Comparison of ENCODE assay signal across 22 mouse cellular contexts in the genomic region with DNA sequence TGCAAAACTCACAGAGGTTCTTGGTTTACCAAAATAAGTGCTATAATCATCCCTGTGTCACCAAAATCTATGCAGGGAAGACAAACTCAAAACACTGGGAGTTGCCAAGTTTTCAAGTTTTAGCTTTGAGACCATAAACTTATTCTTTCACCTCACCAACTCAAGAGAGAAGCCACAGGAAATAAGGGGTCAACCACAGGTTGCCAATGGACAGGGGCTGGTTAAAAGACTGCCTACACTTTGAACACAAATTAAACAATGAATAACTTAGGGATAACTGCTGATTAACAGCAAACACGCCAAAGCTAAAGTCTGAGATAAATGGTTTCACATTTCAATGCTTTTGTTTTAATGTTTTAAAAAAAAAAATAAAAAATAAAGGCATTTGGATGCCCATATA. TPM values are rescaled to one million over a fixed set of nuclear protein-coding genes. Genes with fewer than 3 reads are reported as not detected.
DNase-seq lines count a peak whose midpoint lies in the region; ATAC-seq lines count a peak whose summit lies in the region.
"Had no signal": no experiment of that assay in that cellular context is flagged by ENCODE, and none has a peak within 500 bp of the region (broad histone marks: within the 10 kb centered on the region; RNA-seq: fewer than 3 reads in every experiment).

No protein-coding gene starts in this region.

- no peak overlapping the region for H3K4me2 ChIP-seq in intestine, embryonic 15.5 days (replicated peaks)

- H3K9me3 ChIP-seq in megakaryocyte, embryonic 14.5 days, result no peaks in the 10 kb centered on the region
- no peaks in the 10 kb centered on the region for H3K9me3 ChIP-seq in intestine, embryonic 15.5 days
- H3K9me3 ChIP-seq: heart, embryonic 15.5 days; limb, embryonic 12.5 days had no signal

- peak overlapping the region; percentile 28 for H3K4me3 ChIP-seq in megakaryocyte, embryonic 14.5 days (replicated peaks)
- H3K4me3 ChIP-seq in intestine, embryonic 15.5 days (replicated peaks), result no peak overlapping the region
- H3K4me3 ChIP-seq: heart, embryonic 15.5 days; limb, embryonic 12.5 days had no signal

- H3K27me3 ChIP-seq in megakaryocyte, embryonic 14.5 days (replicated peaks), result no peaks in the 10 kb centered on the region
- no peaks in the 10 kb centered on the region for H3K27me3 ChIP-seq in intestine, embryonic 15.5 days (replicated peaks)
- H3K27me3 ChIP-seq: heart, embryonic 15.5 days; limb, embryonic 12.5 days had no signal

- DNase-seq in cerebellum, adult 9-10 months, result peak; percentile 5
- no peak for DNase-seq in cerebellum, postnatal 4 days (ENCODE audit: low spot score in 2 of 2)
- peak; percentile 68 for DNase-seq in kidney, adult 9 months
- DNase-seq in kidney, adult 18-20 months, result no peak
- no peak for DNase-seq in right cerebral cortex, adult 2 months (ENCODE audit: low spot score in 2 of 2)
- DNase-seq: adrenal gland, postnatal 10 days; cerebellum, adult 18-20 months; cerebellum, postnatal 36 days; gastrocnemius, postnatal 14 days; heart, adult 18-20 months; heart, postnatal 4 days; midbrain, embryonic 14.5 days; right cerebral cortex, postnatal 14 days; thymus, adult 2 months; thymus, postnatal 4 days had no signal

- 58% methylated on average over 1 of the region's 1 CpGs for WGBS in intestine, embryonic 15.5 days

- no peak for ATAC-seq in megakaryocyte, adult 5-6 weeks (ENCODE audit: poor library complexity, severe bottlenecking)
- ATAC-seq in intestine, embryonic 15.5 days, result no peak
- ATAC-seq: forebrain, embryonic 16.5 days had no signal

- no peak overlapping the region for H3K9ac ChIP-seq in intestine, embryonic 15.5 days
- H3K9ac ChIP-seq: heart, embryonic 15.5 days; limb, embryonic 12.5 days had no signal

- H3K27ac ChIP-seq in intestine, embryonic 15.5 days, result no peak overlapping the region
- H3K27ac ChIP-seq: hindbrain, embryonic 14.5 days; limb, embryonic 12.5 days had no signal

- peaks cover 67% of the 10 kb centered on the region for H3K36me3 ChIP-seq in megakaryocyte, embryonic 14.5 days (replicated peaks; ENCODE audit: low read length)
- H3K36me3 ChIP-seq in intestine, embryonic 15.5 days, result 0 out of 2 replicates have a peak, but pooled peaks cover 5% of the 10 kb centered on the region

- H3K4me1 ChIP-seq in megakaryocyte, embryonic 14.5 days, result peaks cover 67% of the 10 kb centered on the region
- peaks cover 20% of the 10 kb centered on the region; the same call in 1 of the 2 replicates for H3K4me1 ChIP-seq in intestine, embryonic 15.5 days (replicated peaks)

RNA-seq across cellular contexts. Expression of a gene that starts 5.2 kb away (rescaled TPM):
- polyA plus RNA-seq in megakaryocyte, embryonic 14.5 days (2012; ENCODE audit: insufficient read depth, low replicate concordance), result 20.5 and 26.8 TPM in 2 replicates
- 16.8 and 18.5 TPM in 2 replicates for total RNA-seq in megakaryocyte, adult 5-6 weeks (2015)
- 21.1 and 31.3 TPM in 2 replicates for total RNA-seq in megakaryocyte, adult 5-6 weeks (2017)
- polyA plus RNA-seq in intestine, embryonic 15.5 days (2015; fragmentation: Nextera tagmentation; extraction: Ambion mirVana), result 34.6 and 35.4 TPM in 2 replicates

Comparison
In these comparisons a context has a peak if more than half of its experiments do, and no peak if none do; other contexts are left out.
1. DNase-seq: peak in cerebellum, adult 9-10 months (single experiment) and kidney, adult 9 months (single experiment); none in cerebellum, postnatal 4 days (0 of 2), kidney, adult 18-20 months (single experiment) and right cerebral cortex, adult 2 months (0 of 2).